Mouse (Mus musculus): Measurements from ENCODE around the gene Spata6.

GRCm38 (mm10) chr4:111701381-111701780, 18.4 kb upstream of the Spata6 start:
- TF ChIP-seq POLR2A (IDR thresholded peaks at IDR 0.05; ENCODE audit: borderline replicate concordance, insufficient read depth, low read length): no peak
- TF ChIP-seq CTCF (IDR thresholded peaks at IDR 0.05; ENCODE audit: borderline replicate concordance, insufficient read depth, low read depth, low read length): no peak

Measured in cerebellum, adult 2 months (tissue).